Mouse (Mus musculus) lung, embryonic 15.5 days (tissue): Measurements from ENCODE around the gene Aim2. TPM values are rescaled to one million over a fixed set of nuclear protein-coding genes. Genes with fewer than 3 reads are reported as not detected.
A peak's percentile ranks its signal among the peaks of the same experiment; 100 is the strongest.

Experiments used
- ATAC-seq: fragments of 200-750 bp; cut with Nextera tagmentation; 2 replicates; pipeline ENCODE4 v1.8.0; 2017; ENCODE audit warnings: moderate number of reproducible peaks, borderline replicate concordance; ENCODE audit not compliant: low FRiP score, low TSS enrichment; ENCODE audit errors: extremely low read depth
- H3K27ac ChIP-seq: fragments of 300-500 bp; sonication (generic); 2 replicates; pipeline ENCODE4 v1.5.1; 2015; ENCODE audit warnings: moderate library complexity, mild to moderate bottlenecking, inconsistent platforms
- H3K27me3 ChIP-seq: fragments of 300-500 bp; sonication (generic); 2 replicates; pipeline ENCODE4 v1.6.1; 2015; ENCODE audit warnings: inconsistent platforms
- H3K36me3 ChIP-seq: fragments of 300-500 bp; sonication (generic); 2 replicates; pipeline ENCODE4 v1.6.1; 2015; ENCODE audit warnings: inconsistent platforms
- H3K4me1 ChIP-seq: fragments of 300-500 bp; sonication (generic); 2 replicates; pipeline ENCODE4 v1.6.1; 2015; ENCODE audit warnings: inconsistent platforms
- H3K4me2 ChIP-seq: fragments of 300-500 bp; sonication (generic); 2 replicates; pipeline ENCODE4 v1.6.1; 2015; ENCODE audit warnings: inconsistent platforms, mild to moderate bottlenecking, moderate library complexity
- H3K4me3 ChIP-seq: fragments of 300-500 bp; sonication (generic); 2 replicates; pipeline ENCODE4 v1.5.1; 2015; ENCODE audit warnings: mild to moderate bottlenecking, inconsistent platforms
- H3K9ac ChIP-seq: fragments of 300-500 bp; sonication (generic); 2 replicates; pipeline ENCODE4 v1.6.1; 2015; ENCODE audit warnings: inconsistent platforms
- H3K9me3 ChIP-seq: fragments of 300-500 bp; sonication (generic); 2 replicates; pipeline ENCODE4 v1.6.1; 2016; ENCODE audit warnings: inconsistent platforms
- WGBS: fragments of 180-500 bp; shearing (Covaris S2); methylation state at CpG from one replicate; pipeline ENCODE4 v1.1.7; 2015; 5-methylcytosine and 5-hydroxymethylcytosine counted together
- polyA plus RNA-seq: library from polyadenylated mRNA; unstranded; fragments of >200 nt; fragmentation: Nextera tagmentation; extraction: Ambion mirVana; gene quantifications from 2 replicates; pipeline ENCODE4 v1.2.1, GENCODE M21; 2015

Aim2 gene
- polyA plus RNA-seq, 1 experiment from 2014 or later: 1.7 TPM

GRCm38 (mm10) chr1:173329185-173329584 lies 21.5 kb upstream of the Aim2 start:
- WGBS: 20% methylated on average over 4 of the region's 4 CpGs
- Histone ChIP-seq H3K9me3 (no peaks in the 10 kb centered on the region), H3K9ac (no peak overlapping the region), H3K4me2 (no peak overlapping the region), H3K27ac (no peak overlapping the region), H3K4me3 (no peak overlapping the region), H3K4me1 (no peaks in the 10 kb centered on the region), H3K36me3 (no peaks in the 10 kb centered on the region), H3K27me3 (no peaks in the 10 kb centered on the region)
- ATAC-seq: no peak

DNA sequence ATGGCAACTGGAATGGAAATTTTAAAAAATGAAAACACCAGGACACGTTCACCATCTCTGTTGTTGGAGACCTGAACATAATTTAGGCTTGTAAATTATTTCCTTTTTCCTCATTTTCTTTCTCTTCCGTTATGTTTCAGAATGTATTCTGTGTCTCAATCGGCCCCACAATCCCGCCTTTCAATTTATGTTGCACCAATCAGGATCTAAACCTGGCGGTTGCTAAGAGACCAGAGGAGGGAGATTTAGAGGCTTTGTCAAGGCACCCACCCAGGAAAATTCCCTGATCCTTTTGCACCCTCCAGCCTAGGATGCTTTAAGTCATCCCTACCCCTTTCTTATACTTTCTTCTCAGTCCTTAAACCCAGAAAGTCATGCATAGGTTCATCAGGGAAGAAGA lies 20.9 kb upstream of the Aim2 start:
- H3K4me3 ChIP-seq: no peak overlapping the region
- no peaks in the 10 kb centered on the region for H3K27me3 ChIP-seq
- H3K27ac ChIP-seq: no peak overlapping the region
- H3K9me3 ChIP-seq: no peaks in the 10 kb centered on the region
- H3K4me1 ChIP-seq: no peaks in the 10 kb centered on the region
- no peaks in the 10 kb centered on the region for H3K36me3 ChIP-seq
- no peak for ATAC-seq
- 76% methylated on average over 5 of the region's 5 CpGs for WGBS
- H3K9ac ChIP-seq: no peak overlapping the region
- H3K4me2 ChIP-seq: no peak overlapping the region

DNA sequence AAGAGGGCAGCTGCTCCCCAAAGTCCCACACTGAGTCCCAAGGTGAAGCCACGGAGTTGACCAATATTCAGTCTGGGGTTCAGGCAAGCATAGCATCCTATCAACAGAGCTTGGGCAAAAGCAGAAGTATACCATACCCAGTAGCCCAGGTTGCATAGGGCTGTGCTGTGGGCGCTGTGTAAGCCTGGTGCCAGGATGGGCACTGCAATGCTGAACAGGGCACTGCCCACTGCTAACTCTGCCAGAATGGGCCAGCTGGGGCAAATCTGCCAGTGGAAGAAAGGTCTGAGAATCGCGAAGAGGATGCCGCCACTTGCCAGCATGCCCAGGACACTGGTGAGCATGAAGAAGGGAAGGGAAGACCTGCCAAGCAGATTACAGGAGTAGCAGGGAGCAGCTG lies 18.3 kb upstream of the Aim2 start:
- H3K27me3 ChIP-seq: no peaks in the 10 kb centered on the region
- no peak overlapping the region for H3K27ac ChIP-seq
- WGBS: 85% methylated on average over 5 of the region's 5 CpGs
- no peak for ATAC-seq
- no peaks in the 10 kb centered on the region for H3K9me3 ChIP-seq
- H3K36me3 ChIP-seq: no peaks in the 10 kb centered on the region
- no peak overlapping the region for H3K4me3 ChIP-seq
- no peaks in the 10 kb centered on the region for H3K4me1 ChIP-seq
- H3K4me2 ChIP-seq: no peak overlapping the region
- no peak overlapping the region for H3K9ac ChIP-seq

- 46% methylated on average over 9 of the region's 9 CpGs for WGBS
- no peak within 1 kb of the TSS for H3K4me2 ChIP-seq
- no peaks in the 10 kb centered on the region for H3K36me3 ChIP-seq
- H3K4me1 ChIP-seq: no peaks in the 10 kb centered on the region
- H3K9ac ChIP-seq: no peak within 1 kb of the TSS
- H3K27me3 ChIP-seq: no peaks in the 10 kb centered on the region
- peak; percentile 71; the same call in 1 of the 2 replicates for ATAC-seq
- H3K4me3 ChIP-seq: no peak within 1 kb of the TSS
- H3K9me3 ChIP-seq: no peaks in the 10 kb centered on the region
- H3K27ac ChIP-seq: no peak within 1 kb of the TSS
Observed at GRCm38 (mm10) chr1:173333312-173334253, 17.1 kb upstream of the Aim2 start, which contains the start of gene Ackr1. Ackr1 (minus strand) TSS chr1:173333750.

DNA sequence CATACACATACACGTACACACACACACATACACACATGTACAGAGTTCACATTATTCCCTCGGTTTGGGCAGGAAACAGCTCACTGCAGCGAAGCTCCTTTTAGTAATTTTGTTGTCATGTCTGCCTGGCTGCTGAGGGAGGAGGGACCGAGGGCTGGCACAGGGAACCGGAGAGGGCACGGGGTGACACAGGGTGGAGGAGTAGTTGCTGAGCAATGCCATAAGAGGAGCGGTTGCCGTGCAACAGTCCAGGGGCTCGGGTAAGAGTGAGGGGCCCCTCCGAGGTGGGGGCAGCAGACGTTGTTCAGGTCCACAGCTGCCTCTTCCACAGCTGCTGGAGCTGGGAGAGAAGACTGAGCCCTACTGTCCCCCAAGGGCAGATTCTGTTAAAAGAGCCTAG lies 14.8 kb upstream of the Aim2 start:
- WGBS: 37% methylated on average over 11 of the region's 11 CpGs
- ATAC-seq: no peak

GRCm38 (mm10) chr1:173337008-173337407 lies 13.7 kb upstream of the Aim2 start:
- Histone ChIP-seq H3K4me3 (no peak overlapping the region), H3K9ac (no peak overlapping the region), H3K4me2 (no peak overlapping the region), H3K27me3 (no peaks in the 10 kb centered on the region), H3K27ac (no peak overlapping the region), H3K4me1 (no peaks in the 10 kb centered on the region), H3K36me3 (no peaks in the 10 kb centered on the region), H3K9me3 (no peaks in the 10 kb centered on the region)
- WGBS: 90% methylated on average over 10 of the region's 10 CpGs
- no peak for ATAC-seq

More for the DNA sequence above, 14.8 kb upstream of the Aim2 start:
- Histone ChIP-seq H3K27ac (no peak overlapping the region), H3K27me3 (no peaks in the 10 kb centered on the region), H3K4me1 (no peaks in the 10 kb centered on the region), H3K36me3 (no peaks in the 10 kb centered on the region), H3K4me3 (no peak overlapping the region), H3K9ac (no peak overlapping the region), H3K4me2 (no peak overlapping the region), H3K9me3 (no peaks in the 10 kb centered on the region)

DNA sequence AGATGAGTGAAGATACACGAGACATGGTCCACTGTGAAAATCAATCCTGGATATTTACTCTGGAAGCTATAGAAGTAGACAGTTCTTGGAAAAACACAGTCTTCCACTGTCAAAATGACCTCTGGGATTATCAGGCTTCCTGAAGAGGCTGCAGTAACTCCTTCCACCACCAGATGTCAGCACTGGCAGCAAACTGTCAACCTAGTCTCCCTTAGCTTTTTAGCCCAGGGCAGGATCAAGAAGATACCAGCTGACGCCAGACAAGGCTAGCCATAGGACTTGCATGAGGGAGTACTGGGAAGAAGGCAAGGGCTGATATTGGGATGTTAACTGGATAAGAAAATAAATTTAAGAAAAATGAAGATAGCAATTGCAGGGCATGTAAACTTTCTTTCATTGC lies 11.1 kb upstream of the Aim2 start:
- Histone ChIP-seq H3K27ac (no peak overlapping the region), H3K4me2 (no peak overlapping the region), H3K27me3 (no peaks in the 10 kb centered on the region), H3K36me3 (no peaks in the 10 kb centered on the region), H3K9me3 (no peaks in the 10 kb centered on the region), H3K4me3 (no peak overlapping the region), H3K4me1 (no peaks in the 10 kb centered on the region), H3K9ac (no peak overlapping the region)
- ATAC-seq: no peak
- 0% methylated on average over 2 of the region's 2 CpGs for WGBS

DNA sequence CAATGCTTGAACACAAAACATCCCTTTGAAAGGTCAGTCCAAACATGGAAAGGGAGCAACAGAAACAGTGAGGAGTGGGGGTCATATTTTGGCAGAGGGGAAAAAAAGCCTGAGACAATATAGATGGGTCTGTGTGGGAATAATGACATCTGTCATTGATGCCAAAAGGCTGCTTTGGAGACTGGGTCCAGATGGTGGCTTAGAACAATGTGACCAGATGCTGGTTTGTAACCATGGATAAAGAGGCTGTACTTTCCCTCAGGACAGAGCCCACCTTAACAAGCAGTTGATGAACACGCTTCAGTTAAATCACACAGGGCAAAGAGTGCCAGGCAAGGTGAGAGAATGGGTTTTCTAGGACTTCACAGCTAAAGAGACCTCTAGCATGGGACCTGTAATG lies 8.3 kb upstream of the Aim2 start:
- no peak overlapping the region for H3K4me2 ChIP-seq
- whole genome bisulfite sequencing: 79% methylated on average over 1 of the region's 1 CpGs
- H3K27me3 ChIP-seq: no peaks in the 10 kb centered on the region
- no peaks in the 10 kb centered on the region for H3K4me1 ChIP-seq
- no peak overlapping the region for H3K4me3 ChIP-seq
- H3K9ac ChIP-seq: no peak overlapping the region
- H3K9me3 ChIP-seq: no peaks in the 10 kb centered on the region
- no peak for ATAC-seq
- H3K27ac ChIP-seq: no peak overlapping the region
- no peaks in the 10 kb centered on the region for H3K36me3 ChIP-seq

DNA sequence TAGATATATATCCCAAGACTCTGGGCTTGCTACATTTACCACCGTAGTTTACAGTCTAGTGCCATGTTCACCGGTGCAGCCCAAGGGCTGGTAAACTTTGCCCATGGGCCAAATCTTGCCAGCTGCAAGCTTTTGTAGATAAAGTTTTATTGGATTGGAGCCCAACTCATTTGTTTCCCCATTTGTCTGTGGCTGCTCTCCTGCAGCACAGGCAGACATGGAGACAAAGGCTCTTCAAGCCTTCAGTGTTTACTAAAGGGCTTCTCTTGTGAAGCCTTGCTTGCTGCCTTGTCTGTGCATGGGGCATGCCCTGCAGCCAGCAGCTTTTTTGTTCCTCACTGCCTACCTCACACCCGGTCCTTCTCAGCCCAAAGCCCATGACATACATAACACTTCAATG lies 6.7 kb upstream of the Aim2 start:
- 53% methylated on average over 3 of the region's 3 CpGs for WGBS
- Histone ChIP-seq H3K4me3 (no peak overlapping the region), H3K9me3 (no peaks in the 10 kb centered on the region), H3K4me1 (no peaks in the 10 kb centered on the region), H3K27ac (no peak overlapping the region), H3K27me3 (no peaks in the 10 kb centered on the region), H3K36me3 (no peaks in the 10 kb centered on the region), H3K4me2 (no peak overlapping the region), H3K9ac (no peak overlapping the region)
- no peak for ATAC-seq

DNA sequence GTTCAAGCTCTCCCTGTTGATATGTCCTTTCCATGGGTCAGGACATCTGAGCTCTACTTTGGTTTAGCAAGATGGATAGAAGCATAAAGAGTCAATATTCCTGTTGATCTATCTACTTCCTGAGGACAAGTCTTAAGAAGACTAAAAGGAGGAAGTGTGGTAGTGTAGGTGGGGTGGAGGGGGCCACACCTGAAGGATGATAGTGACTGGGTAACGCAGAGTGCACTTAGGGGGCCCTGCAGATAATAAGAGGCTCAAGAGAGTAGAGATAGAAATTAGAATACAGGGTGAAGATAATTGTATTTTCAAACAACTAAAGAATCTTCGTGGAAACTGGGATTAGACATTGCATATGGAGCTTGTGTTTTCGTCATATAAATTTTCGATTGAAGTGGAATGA lies 5.6 kb upstream of the Aim2 start:
- ATAC-seq: no peak
- no peaks in the 10 kb centered on the region for H3K4me1 ChIP-seq
- no peak overlapping the region for H3K27ac ChIP-seq
- no peak overlapping the region for H3K4me2 ChIP-seq
- H3K36me3 ChIP-seq: no peaks in the 10 kb centered on the region
- no peak overlapping the region for H3K4me3 ChIP-seq
- 86% methylated on average over 4 of the region's 4 CpGs for WGBS
- no peak overlapping the region for H3K9ac ChIP-seq
- H3K27me3 ChIP-seq: no peaks in the 10 kb centered on the region
- no peaks in the 10 kb centered on the region for H3K9me3 ChIP-seq

DNA sequence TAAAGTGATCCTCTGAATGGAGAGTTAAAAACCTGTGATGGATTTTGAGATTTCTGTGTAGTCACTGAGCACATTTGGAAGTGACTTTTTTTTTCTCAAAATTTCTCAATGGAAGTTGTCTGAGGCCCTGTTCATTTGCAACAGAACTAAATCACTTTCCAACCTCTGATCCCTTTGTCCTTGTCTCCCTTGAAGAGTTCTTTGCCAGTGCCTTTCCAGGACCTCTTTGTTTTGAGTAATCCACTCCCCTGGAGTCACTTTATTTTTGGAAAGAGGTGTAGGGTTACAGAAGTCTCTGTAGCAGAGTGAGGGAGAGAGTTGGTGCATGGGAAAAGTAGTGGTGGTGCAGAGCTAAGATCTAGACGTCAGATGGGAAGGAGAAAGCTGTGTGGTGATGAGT lies 2.2 kb upstream of the Aim2 start:
- no peak for ATAC-seq
- 6% methylated on average over 1 of the region's 1 CpGs for WGBS
- Histone ChIP-seq H3K9ac (no peak overlapping the region), H3K4me3 (no peak overlapping the region), H3K36me3 (no peaks in the 10 kb centered on the region), H3K9me3 (no peaks in the 10 kb centered on the region), H3K4me2 (no peak overlapping the region), H3K27ac (no peak overlapping the region), H3K4me1 (no peaks in the 10 kb centered on the region), H3K27me3 (no peaks in the 10 kb centered on the region)

DNA sequence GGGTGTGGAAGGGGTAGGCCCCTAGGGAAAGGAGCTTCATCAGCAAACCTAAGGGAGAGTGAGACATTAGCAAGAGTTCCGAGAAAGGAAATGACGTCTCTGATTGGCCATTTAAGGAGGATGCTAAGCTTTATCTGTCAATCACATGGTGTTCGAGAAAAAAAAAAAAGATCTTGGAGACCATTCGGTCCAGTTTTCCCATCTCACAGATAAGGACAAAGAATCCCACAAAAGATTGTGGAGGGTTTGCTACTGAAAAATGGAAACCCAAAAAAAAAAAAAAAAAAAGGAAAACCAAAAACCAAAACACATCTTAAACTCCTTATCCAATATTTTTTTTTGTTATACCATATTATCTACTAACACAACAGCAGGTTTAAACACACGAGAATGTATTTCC lies 1.5 kb upstream of the Aim2 start:
- H3K4me1 ChIP-seq: no peaks in the 10 kb centered on the region
- no peak overlapping the region for H3K4me3 ChIP-seq
- no peaks in the 10 kb centered on the region for H3K27me3 ChIP-seq
- 64% methylated on average over 5 of the region's 5 CpGs for WGBS
- H3K9ac ChIP-seq: no peak overlapping the region
- no peaks in the 10 kb centered on the region for H3K36me3 ChIP-seq
- H3K27ac ChIP-seq: no peak overlapping the region
- H3K9me3 ChIP-seq: no peaks in the 10 kb centered on the region
- ATAC-seq: no peak
- H3K4me2 ChIP-seq: no peak overlapping the region
